Mouse (Mus musculus): ENCODE results near the gene Spef1.

Spef1 gene

GRCm38 (mm10) chr2:131206778-131207177 lies 19.7 kb upstream of the Spef1 start, which contains the start of gene Ap5s1:
Gene Ap5s1 (plus strand): TSS chr2:131207078.
- DNase-seq (ENCODE audit: low spot score in 2 of 2) = no peak

DNA sequence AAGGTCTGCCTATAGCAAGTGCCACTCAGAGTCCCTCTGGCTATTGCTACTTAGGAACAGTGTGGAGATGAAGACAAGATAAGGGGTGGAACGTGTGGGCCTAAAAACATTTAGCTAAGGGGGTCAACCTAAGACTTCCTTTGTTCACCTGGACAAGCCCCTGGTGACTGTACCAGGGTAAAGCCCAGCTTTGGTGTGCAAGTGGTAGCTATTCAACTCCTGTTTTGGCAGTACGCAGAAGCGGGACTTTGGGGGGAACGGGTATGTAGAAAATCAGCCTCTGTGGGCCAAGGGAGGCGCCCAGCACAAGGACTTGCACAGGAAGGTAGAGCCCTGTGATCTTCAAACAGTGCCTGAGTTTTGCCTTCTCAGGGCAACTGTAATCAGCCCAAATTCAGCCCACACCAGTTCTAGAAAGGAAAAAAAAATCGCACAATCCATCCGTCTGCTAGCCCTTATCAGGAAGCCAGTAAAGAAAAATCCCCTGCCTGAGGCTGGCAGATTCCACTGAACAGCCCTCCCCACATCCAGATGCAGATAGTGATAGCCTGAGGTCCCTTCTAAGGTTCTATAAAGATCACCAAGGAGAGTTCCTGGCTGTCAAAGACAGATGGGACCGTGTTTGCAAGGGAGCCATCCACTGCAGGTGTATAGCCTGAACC lies 18.6 kb upstream of the Spef1 start:
- no peak for DNase-seq (ENCODE audit: low spot score in 2 of 2)

GRCm38 (mm10) chr2:131204410-131204981 lies 17.4 kb upstream of the Spef1 start:
- peak; percentile 99 for DNase-seq (ENCODE audit: low spot score in 2 of 2)

DNA sequence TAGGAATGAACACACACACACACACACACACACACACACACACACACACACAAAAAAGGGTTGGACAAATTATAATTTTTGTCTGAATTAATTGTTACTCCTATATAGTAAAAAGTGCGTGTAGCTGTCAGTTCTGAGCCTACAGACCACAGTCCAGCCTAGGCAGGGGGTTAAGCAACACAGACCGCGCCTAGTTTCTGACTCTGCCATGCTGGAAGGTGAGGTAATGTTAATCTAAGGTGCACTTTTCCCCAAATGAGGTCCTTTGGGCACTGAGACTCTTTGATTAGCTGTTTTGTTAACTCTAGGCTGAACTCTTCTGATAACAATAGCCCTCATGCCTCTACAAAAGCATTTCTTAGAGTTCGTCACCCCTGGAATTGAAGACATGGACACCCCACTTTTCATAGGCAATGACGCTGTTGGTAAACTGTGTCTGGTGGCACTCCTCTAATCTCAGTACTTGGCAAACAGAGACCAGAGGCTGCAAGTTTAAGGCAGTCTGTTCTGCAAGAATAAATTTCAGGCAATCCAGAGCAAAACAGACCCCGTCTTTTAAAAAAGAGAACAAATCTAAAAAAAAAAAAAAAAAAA lies 16.8 kb upstream of the Spef1 start:
- no peak for DNase-seq (ENCODE audit: low spot score in 2 of 2)

- no peak for DNase-seq (ENCODE audit: low spot score in 2 of 2)
Observed at GRCm38 (mm10) chr2:131201262-131201661, 14.2 kb upstream of the Spef1 start.

GRCm38 (mm10) chr2:131200710-131201109 lies 13.6 kb upstream of the Spef1 start:
- no peak for DNase-seq (ENCODE audit: low spot score in 2 of 2)

DNA sequence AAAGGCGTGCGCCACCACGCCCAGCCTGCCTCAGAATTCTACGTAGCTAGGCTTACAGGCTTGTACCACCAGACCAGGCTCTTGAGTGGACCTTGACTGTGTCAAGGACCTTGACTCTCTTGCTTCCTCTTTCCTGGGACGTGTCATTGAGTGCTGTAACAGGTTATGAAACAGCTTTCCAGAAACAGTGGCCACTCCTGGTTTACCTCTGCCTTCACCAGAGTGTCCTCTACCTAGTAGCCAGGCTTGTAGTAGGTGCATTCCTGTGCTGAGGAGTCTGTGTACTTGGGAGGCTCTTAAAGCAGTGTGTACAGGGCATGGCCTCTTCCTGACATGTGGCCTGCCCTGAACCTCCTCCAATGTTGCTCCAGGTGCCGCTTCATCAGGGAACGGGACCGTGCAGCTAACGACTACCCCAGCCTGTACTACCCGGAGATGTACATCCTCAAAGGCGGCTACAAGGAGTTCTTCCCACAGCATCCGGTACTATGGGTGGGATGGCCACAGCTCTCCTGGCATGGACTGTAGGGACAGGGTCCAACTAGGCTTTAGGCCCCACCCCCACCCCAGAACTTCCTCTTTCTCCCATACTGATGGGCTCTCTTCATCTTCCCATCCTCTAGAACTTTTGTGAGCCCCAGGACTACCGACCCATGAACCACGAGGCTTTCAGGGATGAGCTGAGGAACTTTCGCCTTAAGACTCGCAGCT lies 9.7 kb upstream of the Spef1 start:
- DNase-seq (ENCODE audit: low spot score in 2 of 2) = no peak

GRCm38 (mm10) chr2:131191005-131191390 lies 3.9 kb upstream of the Spef1 start:
- DNase-seq (ENCODE audit: low spot score in 2 of 2) = no peak

GRCm38 (mm10) chr2:131190344-131191004 lies 3.4 kb upstream of the Spef1 start:
- DNase-seq (ENCODE audit: low spot score in 2 of 2) = no peak

- no peak for DNase-seq (ENCODE audit: low spot score in 2 of 2)
Observed at GRCm38 (mm10) chr2:131189521-131190309, 2.6 kb upstream of the Spef1 start.

- no peak for DNase-seq (ENCODE audit: low spot score in 2 of 2)
Observed at GRCm38 (mm10) chr2:131188311-131188710, 1.2 kb upstream of the Spef1 start.

DNA sequence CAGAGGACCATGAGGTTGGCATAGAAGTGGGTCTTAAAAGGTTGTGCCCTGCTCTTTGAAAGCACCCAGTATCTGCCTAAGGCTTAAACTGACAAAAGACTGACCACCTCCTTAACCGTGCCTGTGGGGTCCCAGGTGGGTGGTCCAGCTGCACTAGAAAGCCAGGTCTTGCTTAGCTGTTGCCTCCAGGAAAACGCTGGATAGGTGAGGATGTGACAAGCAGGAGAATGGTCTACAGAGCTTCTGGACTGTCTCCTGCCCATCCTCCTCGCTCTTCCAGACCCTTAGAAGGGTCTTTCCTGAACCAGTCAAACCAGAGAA lies 480 bp upstream of the Spef1 start:
- no peak for DNase-seq (ENCODE audit: low spot score in 2 of 2)

- DNase-seq (ENCODE audit: low spot score in 2 of 2) = no peak
Observed at GRCm38 (mm10) chr2:131186343-131186742, 739 bp downstream of the Spef1 start.

DNA sequence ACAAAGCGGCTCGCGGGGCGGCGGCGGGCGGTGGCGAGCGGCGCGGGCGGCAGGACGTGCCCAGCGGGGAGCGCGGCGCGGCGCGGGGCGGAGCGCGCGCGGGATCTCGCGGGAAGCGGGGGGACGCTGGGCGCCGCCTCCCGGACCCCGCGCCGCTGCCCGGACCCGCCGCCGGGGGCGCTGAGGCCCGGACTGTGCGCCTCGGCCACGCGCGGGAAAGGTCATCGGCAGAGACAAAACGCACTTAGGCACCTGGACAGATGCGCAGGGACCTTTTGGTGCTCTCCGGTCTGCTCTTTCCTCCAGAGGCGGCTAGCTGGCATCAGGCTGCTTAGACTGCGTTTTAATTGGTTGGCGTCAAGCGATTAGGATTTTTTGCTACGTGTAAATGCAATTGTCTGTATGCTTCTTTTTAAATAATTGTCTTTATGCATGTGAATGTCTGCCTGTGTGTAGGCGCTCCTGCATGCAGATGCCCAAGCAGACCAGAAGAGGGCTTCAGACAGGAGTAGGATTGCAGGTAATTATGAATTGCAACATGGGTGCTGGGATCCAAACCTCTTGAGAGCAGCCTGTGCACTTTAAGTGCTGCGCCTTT lies 7.0 kb downstream of the Spef1 start, which contains the start of gene Cenpb:
Cenpb (minus strand) TSS at position 78 of the 598 bp plus-strand sequence.
- peak; percentile 71 to 87 for DNase-seq (ENCODE audit: low spot score in 2 of 2)

DNA sequence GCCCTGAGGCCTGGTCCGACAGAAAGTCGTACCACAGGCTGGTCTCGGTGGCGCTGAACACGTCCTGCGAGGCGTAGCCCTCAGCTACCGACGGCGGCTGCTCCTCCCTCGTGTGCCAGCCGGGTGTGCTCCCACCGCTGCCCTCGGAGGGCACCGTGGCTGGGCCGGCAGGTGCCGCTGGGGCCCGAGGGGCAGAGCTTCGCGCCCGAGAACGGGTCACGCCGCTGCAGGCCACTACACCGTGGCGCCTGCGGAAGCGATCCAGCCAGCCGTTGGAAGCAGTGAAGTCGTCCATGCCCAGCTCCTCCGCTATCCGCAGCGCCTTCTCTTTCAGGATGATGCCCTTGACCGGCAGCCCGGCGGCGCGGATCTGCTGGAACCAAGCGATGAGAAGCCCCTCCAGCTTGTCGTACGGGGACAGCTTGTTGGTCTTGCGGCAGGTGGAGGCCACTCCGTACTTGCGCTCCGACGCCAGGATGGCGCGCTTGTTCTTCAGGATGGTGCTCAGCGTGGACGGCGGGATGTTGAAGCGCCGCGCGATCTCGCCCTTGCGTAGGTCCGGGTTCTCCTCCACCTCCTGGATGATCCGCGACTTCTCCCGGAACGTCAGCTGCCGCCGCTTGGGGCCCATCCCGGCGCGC lies 7.7 kb downstream of the Spef1 start:
- peak; percentile 59 to 60 for DNase-seq (ENCODE audit: low spot score in 2 of 2)

- DNase-seq (ENCODE audit: low spot score in 2 of 2) = peak in 1 of 2 experiments; percentile 25
Observed at GRCm38 (mm10) chr2:131178828-131179245, 8.2 kb downstream of the Spef1 start.

DNA sequence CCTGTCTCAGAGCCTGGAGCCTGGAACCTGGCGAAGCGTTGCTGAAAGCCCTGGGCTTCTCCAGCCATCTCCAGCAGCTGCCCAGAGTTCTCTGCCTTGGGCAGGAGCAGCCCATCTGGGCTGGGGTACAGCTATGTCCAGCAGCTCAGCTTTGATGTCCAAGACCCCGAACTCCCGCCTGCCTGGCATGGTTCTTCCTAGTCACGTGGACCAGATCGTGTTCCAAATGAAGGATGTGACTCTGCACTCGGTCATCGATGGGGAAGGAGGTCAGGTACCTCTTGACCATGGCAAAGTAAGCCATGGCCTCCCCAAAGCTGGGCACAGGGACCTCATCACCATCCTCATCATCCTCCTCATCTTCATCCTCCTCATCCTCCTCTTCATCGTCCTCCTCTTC lies 9.2 kb downstream of the Spef1 start:
- DNase-seq (ENCODE audit: low spot score in 2 of 2) = no peak

DNA sequence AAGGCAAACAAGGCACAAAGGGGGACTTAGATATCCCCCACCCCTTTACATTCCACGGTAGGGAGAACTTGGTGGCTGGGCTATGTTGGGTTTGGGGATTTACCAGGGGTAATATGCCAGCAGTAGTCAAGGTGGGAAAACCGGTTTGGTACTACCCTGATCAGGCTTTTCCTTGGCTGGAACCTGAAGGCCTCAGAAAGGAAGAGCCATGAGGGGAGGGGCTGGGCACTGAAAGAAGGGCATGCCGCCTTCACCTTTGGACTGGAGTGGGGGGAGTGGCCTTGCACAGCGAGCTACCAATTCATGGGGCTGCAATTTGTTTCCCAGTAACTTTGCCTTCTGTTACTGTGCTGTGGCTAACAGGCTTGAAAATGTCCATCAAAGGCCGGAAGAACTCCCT lies 10.6 kb downstream of the Spef1 start:
- DNase-seq (ENCODE audit: low spot score in 2 of 2) = no peak

DNA sequence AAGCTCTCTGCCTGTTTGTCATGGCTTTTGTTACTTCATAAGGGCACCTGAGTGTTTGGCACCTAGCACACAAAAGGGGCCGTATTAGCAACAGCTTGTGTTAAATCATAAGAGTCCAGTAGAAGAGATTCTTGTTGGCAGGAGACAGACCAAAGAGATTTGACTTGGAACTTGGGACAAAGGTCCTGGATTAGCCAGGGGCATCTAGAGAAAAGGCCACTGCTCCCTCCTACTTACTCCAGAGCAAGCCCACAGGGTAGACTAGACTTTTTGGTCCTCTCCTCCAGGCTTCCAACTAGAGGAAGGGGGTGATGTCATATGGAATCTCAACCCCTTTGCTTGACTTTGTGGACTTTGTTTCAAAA lies 11.2 kb downstream of the Spef1 start:
- DNase-seq (ENCODE audit: low spot score in 2 of 2) = no peak

DNA sequence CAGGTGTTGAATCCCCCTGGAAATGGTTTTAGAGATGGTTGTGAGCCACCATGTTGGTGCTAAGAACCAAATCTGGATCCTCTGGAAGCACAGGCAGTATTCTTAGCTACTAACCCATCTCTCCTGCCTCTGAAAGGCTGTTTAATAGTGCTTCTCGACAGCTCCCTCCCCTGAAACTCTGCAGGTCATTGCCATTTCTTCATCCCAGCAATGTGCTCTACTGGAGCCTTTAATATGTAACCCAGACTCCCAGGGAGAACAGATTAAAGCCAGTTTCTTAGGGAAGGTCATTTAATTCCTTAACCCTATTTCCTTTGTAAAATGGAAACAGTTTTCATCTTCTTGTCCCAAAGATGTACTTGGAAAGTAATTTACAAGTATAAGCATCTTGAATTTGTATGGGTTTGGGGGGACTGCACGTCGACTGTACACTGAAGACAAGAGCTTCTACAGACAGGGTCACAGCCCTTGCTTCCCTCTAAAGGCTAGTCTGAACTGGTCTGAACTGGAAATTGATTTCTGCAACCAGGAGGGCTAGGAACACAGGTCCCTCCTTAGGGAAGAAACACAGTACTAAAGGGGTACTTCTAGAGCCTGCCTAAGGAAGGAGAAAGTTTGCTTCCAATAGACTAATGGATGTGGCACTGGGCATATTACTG lies 11.7 kb downstream of the Spef1 start:
- DNase-seq (ENCODE audit: low spot score in 2 of 2) = no peak
